Mouse (Mus musculus) midbrain, embryonic 11.5 days (tissue): Measurements from ENCODE around the gene Hist2h3c1. TPM values are rescaled to one million over a fixed set of nuclear protein-coding genes. Genes with fewer than 3 reads are reported as not detected.
"Not testable (repeated sequence)": the region's sequence is repeated elsewhere in the genome, so short reads cannot be mapped to it uniquely, and the experiment has no call there.

Source experiments
- ATAC-seq: fragments of 200-750 bp; cut with Nextera tagmentation; 2 replicates; pipeline ENCODE4 v1.8.0; 2017; ENCODE audit warnings: moderate TSS enrichment, moderate library complexity; ENCODE audit not compliant: low FRiP score
- DNase-seq: peaks from one replicate; pipeline ENCODE4 v3.0.0; 2015; ENCODE audit warnings: low spot score; ENCODE audit errors: missing footprints
- H3K27ac ChIP-seq: fragments of 300-500 bp; sonication (generic); 2 replicates; pipeline ENCODE4 v1.5.1; 2014; ENCODE audit warnings: low read depth, low read length
- H3K27me3 ChIP-seq: fragments of 300-500 bp; sonication (generic); 2 replicates; pipeline ENCODE4 v1.6.1; 2014; ENCODE audit warnings: mild to moderate bottlenecking, low read length, moderate library complexity, mixed read lengths; ENCODE audit not compliant: control insufficient read depth, insufficient read depth
- H3K36me3 ChIP-seq: fragments of 300-500 bp; sonication (generic); 2 replicates; pipeline ENCODE4 v1.6.1; 2014; ENCODE audit warnings: mild to moderate bottlenecking, low read length, moderate library complexity, mixed read lengths; ENCODE audit not compliant: control insufficient read depth, insufficient read depth
- H3K4me1 ChIP-seq: fragments of 300-500 bp; sonication (generic); 2 replicates; pipeline ENCODE4 v1.6.1; 2014; ENCODE audit warnings: low read length; ENCODE audit not compliant: control insufficient read depth, insufficient read depth
- H3K4me2 ChIP-seq: fragments of 300-500 bp; sonication (generic); 2 replicates; pipeline ENCODE4 v1.6.1; 2014; ENCODE audit warnings: mild to moderate bottlenecking, moderate library complexity
- H3K4me3 ChIP-seq: fragments of 300-500 bp; sonication (generic); 2 replicates; pipeline ENCODE4 v1.5.1; 2014; ENCODE audit warnings: low read depth, low read length
- H3K9ac ChIP-seq: fragments of 300-500 bp; sonication (generic); 2 replicates; pipeline ENCODE4 v1.6.1; 2014; ENCODE audit warnings: low read length
- H3K9me3 ChIP-seq: fragments of 300-500 bp; sonication (generic); 2 replicates; pipeline ENCODE4 v1.6.1; 2016; ENCODE audit warnings: low read length; ENCODE audit not compliant: control insufficient read depth
- WGBS: fragments of 180-500 bp; shearing (Covaris S2); extraction: QIAGEN DNeasy Blood & Tissue Kit; methylation state at CpG from one replicate; pipeline ENCODE4 v1.1.7; 2014; 5-methylcytosine and 5-hydroxymethylcytosine counted together
- polyA plus RNA-seq: library from polyadenylated mRNA; unstranded; fragments of >200 nt; fragmentation: Nextera tagmentation; extraction: Ambion mirVana; gene quantifications from 2 replicates; pipeline ENCODE4 v1.2.1, GENCODE M21; 2014

Hist2h3c1 gene
- polyA plus RNA-seq, 1 experiment from 2014 or later, result 1.1 TPM

- H3K9me3 ChIP-seq, H3K27me3 ChIP-seq, H3K36me3 ChIP-seq: not testable (repeated sequence)
- peaks cover 20% of the 10 kb centered on the region for H3K4me1 ChIP-seq
- peak within 1 kb of the TSS; percentile 28 for H3K4me3 ChIP-seq
- WGBS, result 5% methylated on average over 26 of the region's 85 CpGs
- peak within 1 kb of the TSS; percentile 58 for H3K9ac ChIP-seq
- ATAC-seq (peak; percentile 83), DNase-seq (peak; percentile 88)
- peak within 1 kb of the TSS; percentile 59 for H3K27ac ChIP-seq
- peak within 1 kb of the TSS; percentile 10; the same call in 1 of the 2 replicates for H3K4me2 ChIP-seq
Measured at GRCm38 (mm10) chr3:96239949-96240798, 6.3 kb upstream of the Hist2h3c1 start, which contains the start of gene Hist2h2aa2. Gene Hist2h2aa2, minus strand, starts transcription at chr3:96240276.

GRCm38 (mm10) chr3:96240799-96241197, 5.7 kb upstream of the Hist2h3c1 start:
- H3K9me3 ChIP-seq, result no peaks in the 10 kb centered on the region
- 78% methylated on average over 9 of the region's 9 CpGs for WGBS
- ATAC-seq (no peak), DNase-seq (no peak)
- H3K4me2 ChIP-seq, result peak overlapping the region; percentile 10; the same call in 1 of the 2 replicates
- H3K9ac ChIP-seq, result peak overlapping the region; percentile 58
- peak overlapping the region; percentile 32 for H3K27ac ChIP-seq
- H3K27me3 ChIP-seq, result no peaks in the 10 kb centered on the region
- H3K4me1 ChIP-seq, result peaks cover 20% of the 10 kb centered on the region
- H3K4me3 ChIP-seq, result no peak overlapping the region
- H3K36me3 ChIP-seq, result no peaks in the 10 kb centered on the region

- Histone ChIP-seq H3K9ac (peak overlapping the region; percentile 80; the same call in 1 of the 2 replicates), H3K36me3 (no peaks in the 10 kb centered on the region), H3K27me3 (no peaks in the 10 kb centered on the region), H3K4me2 (peak overlapping the region; percentile 60; the same call in 1 of the 2 replicates), H3K4me3 (0 out of 2 replicates have a peak overlapping the region, but pooled peaks have one; percentile 7), H3K4me1 (peaks cover 19% of the 10 kb centered on the region), H3K27ac (peak overlapping the region; percentile 94), H3K9me3 (no peaks in the 10 kb centered on the region)
- whole genome bisulfite sequencing, result 82% methylated on average over 7 of the region's 7 CpGs
- DNase-seq (no peak), ATAC-seq (no peak)
Measured at GRCm38 (mm10) chr3:96243921-96244572, 2.4 kb upstream of the Hist2h3c1 start.

- Histone ChIP-seq H3K27ac (peak within 1 kb of the TSS; percentile 94), H3K4me3 (peak within 1 kb of the TSS; percentile 43), H3K4me2 (peak within 1 kb of the TSS; percentile 60), H3K4me1 (peaks cover 19% of the 10 kb centered on the region), H3K9ac (peak within 1 kb of the TSS; percentile 80)
- H3K36me3 ChIP-seq, H3K27me3 ChIP-seq, H3K9me3 ChIP-seq: not testable (repeated sequence)
- peak; percentile 96 for DNase-seq
- peak; percentile 86 for ATAC-seq
- WGBS, result under 1% methylated on average over 32 of the region's 88 CpGs
Measured at GRCm38 (mm10) chr3:96245003-96245886, 1.2 kb upstream of the Hist2h3c1 start, which contains the start of gene Hist2h2aa1. Gene Hist2h2aa1, plus strand, starts transcription at chr3:96245497.

GRCm38 (mm10) chr3:96246018-96246417, 467 bp upstream of the Hist2h3c1 start:
- WGBS, result 0% methylated on average over 10 of the region's 21 CpGs

GRCm38 (mm10) chr3:96247356-96248140, 1.1 kb downstream of the Hist2h3c1 start:
- Histone ChIP-seq H3K4me1 (peaks cover 16% of the 10 kb centered on the region), H3K36me3 (no peaks in the 10 kb centered on the region), H3K4me2 (peak overlapping the region; percentile 59), H3K27me3 (no peaks in the 10 kb centered on the region), H3K4me3 (peak overlapping the region; percentile 41), H3K9ac (peak overlapping the region; percentile 78), H3K27ac (peak overlapping the region; percentile 82), H3K9me3 (no peaks in the 10 kb centered on the region)
- WGBS, result 2% methylated on average over 11 of the region's 11 CpGs
- peak; percentile 93 for DNase-seq
- ATAC-seq, result no peak

More at GRCm38 (mm10) chr3:96246018-96246417, 467 bp upstream of the Hist2h3c1 start:
- Histone ChIP-seq H3K4me3 (0 out of 2 replicates have a peak overlapping the region, but pooled peaks have one; percentile 22), H3K4me2 (0 out of 2 replicates have a peak overlapping the region, but pooled peaks have one; percentile 28), H3K4me1 (peaks cover 16% of the 10 kb centered on the region)
- H3K36me3 ChIP-seq, H3K9ac ChIP-seq, DNase-seq, ATAC-seq, H3K27ac ChIP-seq, H3K9me3 ChIP-seq, H3K27me3 ChIP-seq: not testable (repeated sequence)

- WGBS, result 58% methylated on average over 6 of the region's 6 CpGs
- H3K4me1 ChIP-seq, result peaks cover 16% of the 10 kb centered on the region
- H3K4me3 ChIP-seq, result peak overlapping the region; percentile 41; the same call in 1 of the 2 replicates
- ATAC-seq (no peak), DNase-seq (peak; percentile 88)
- H3K36me3 ChIP-seq, result no peaks in the 10 kb centered on the region
- no peaks in the 10 kb centered on the region for H3K9me3 ChIP-seq
- peak overlapping the region; percentile 30; the same call in 1 of the 2 replicates for H3K27ac ChIP-seq
- H3K4me2 ChIP-seq, result peak overlapping the region; percentile 59
- H3K9ac ChIP-seq, result peak overlapping the region; percentile 78
- no peaks in the 10 kb centered on the region for H3K27me3 ChIP-seq
Measured at GRCm38 (mm10) chr3:96248141-96249033, 1.9 kb downstream of the Hist2h3c1 start.
